Mouse (Mus musculus) hindbrain, embryonic 16.5 days (tissue): ENCODE results near the gene Slain2. TPM values are rescaled to one million over a fixed set of nuclear protein-coding genes. Genes with fewer than 3 reads are reported as not detected.

Source experiments
- ATAC-seq: fragments of 200-750 bp; cut with Nextera tagmentation; 2 replicates; pipeline ENCODE4 v1.8.0; 2017; ENCODE audit warnings: moderate TSS enrichment, moderate library complexity
- H3K27ac ChIP-seq: fragments of 300-500 bp; sonication (generic); 2 replicates; pipeline ENCODE4 v1.5.1; 2014; ENCODE audit warnings: low read depth, mild to moderate bottlenecking, control low read depth, low read length, moderate library complexity
- H3K27me3 ChIP-seq: fragments of 300-500 bp; sonication (generic); replicated peaks from 2 replicates; pipeline ENCODE4 v1.6.1; 2014; ENCODE audit warnings: low read length; ENCODE audit not compliant: control insufficient read depth, insufficient read depth
- H3K36me3 ChIP-seq: fragments of 300-500 bp; sonication (generic); 2 replicates; pipeline ENCODE4 v1.6.1; 2014; ENCODE audit warnings: mild to moderate bottlenecking, low read length, moderate library complexity, mixed read lengths; ENCODE audit not compliant: control insufficient read depth, insufficient read depth
- H3K4me1 ChIP-seq: fragments of 300-500 bp; sonication (generic); 2 replicates; pipeline ENCODE4 v1.6.1; 2014; ENCODE audit warnings: low read depth, low read length; ENCODE audit not compliant: control insufficient read depth, insufficient read depth
- H3K4me2 ChIP-seq: fragments of 300-500 bp; sonication (generic); 2 replicates; pipeline ENCODE4 v1.6.1; 2014; ENCODE audit warnings: mild to moderate bottlenecking, low read length, control low read depth, moderate library complexity
- H3K4me3 ChIP-seq: fragments of 300-500 bp; sonication (generic); 2 replicates; pipeline ENCODE4 v1.5.1; 2014; ENCODE audit warnings: mild to moderate bottlenecking, low read length, control low read depth, moderate library complexity
- H3K9ac ChIP-seq: fragments of 300-500 bp; sonication (generic); 2 replicates; pipeline ENCODE4 v1.6.1; 2014; ENCODE audit warnings: low read depth, mild to moderate bottlenecking, control low read depth, low read length, moderate library complexity
- H3K9me3 ChIP-seq: fragments of 300-500 bp; sonication (generic); 2 replicates; pipeline ENCODE4 v1.6.1; 2014; ENCODE audit warnings: mild to moderate bottlenecking, low read length, moderate library complexity; ENCODE audit not compliant: control insufficient read depth
- WGBS: fragments of 180-500 bp; shearing (Covaris S2); extraction: QIAGEN DNeasy Blood & Tissue Kit; methylation state at CpG from one replicate; pipeline ENCODE4 v1.1.7; 2014; 5-methylcytosine and 5-hydroxymethylcytosine counted together
- polyA plus RNA-seq: library from polyadenylated mRNA; unstranded; fragments of >200 nt; fragmentation: Nextera tagmentation; extraction: Ambion mirVana; gene quantifications from 2 replicates; pipeline ENCODE4 v1.2.1, GENCODE M21; 2015

Gene Slain2
- polyA plus RNA-seq, 1 experiment from 2014 or later: 12.6 TPM

DNA sequence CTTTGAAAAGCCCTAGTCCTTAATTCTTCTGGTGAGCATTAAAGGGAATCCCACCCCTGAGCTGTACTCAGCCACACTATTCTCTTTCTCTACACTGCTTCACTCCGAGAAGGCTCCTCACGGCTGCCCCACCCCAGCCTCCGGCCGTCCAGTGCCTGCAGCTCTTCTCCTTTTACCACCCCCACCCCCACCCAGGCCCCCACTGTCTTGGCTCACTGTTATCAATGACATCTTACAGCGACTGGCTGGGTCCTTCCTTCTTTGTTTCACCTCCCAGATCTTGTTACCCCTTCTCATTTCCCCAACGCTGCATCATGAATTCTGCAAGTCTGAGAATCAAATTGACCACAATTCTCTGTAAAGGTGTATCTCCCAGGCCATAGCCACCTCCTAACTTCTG, 16.1 kb upstream of the Slain2 start:
- Histone ChIP-seq H3K4me2 (no peak overlapping the region), H3K27ac (no peak overlapping the region), H3K9me3 (no peaks in the 10 kb centered on the region), H3K27me3 (no peaks in the 10 kb centered on the region), H3K4me1 (0 out of 2 replicates have a peak, but pooled peaks cover 2% of the 10 kb centered on the region), H3K36me3 (no peaks in the 10 kb centered on the region), H3K9ac (no peak overlapping the region), H3K4me3 (no peak overlapping the region)
- 66% methylated on average over 6 of the region's 6 CpGs for WGBS
- ATAC-seq: no peak

DNA sequence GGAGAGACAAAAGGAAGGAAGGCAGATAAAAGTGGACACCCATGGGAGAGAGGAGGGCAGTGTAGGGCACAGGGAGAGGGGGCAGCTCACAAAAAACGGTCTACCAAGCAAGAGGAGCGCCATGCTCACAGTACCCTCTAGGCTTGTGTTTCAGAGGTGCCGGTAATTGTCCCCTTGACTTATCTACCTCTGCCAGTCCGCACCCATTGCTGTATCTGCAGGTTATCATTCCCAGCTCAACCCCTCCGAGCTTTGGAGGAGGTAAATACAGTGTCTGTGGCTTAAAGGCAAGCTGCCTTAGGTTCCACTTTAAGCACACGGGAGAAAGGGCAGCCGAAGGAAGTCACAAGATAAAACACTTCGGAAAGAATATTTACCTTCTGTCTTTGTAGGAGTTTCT, 14.8 kb upstream of the Slain2 start:
- ATAC-seq: no peak
- H3K36me3 ChIP-seq: no peaks in the 10 kb centered on the region
- H3K4me1 ChIP-seq: 0 out of 2 replicates have a peak, but pooled peaks cover 2% of the 10 kb centered on the region
- H3K9me3 ChIP-seq: no peaks in the 10 kb centered on the region
- no peak overlapping the region for H3K9ac ChIP-seq
- H3K4me2 ChIP-seq: no peak overlapping the region
- H3K27ac ChIP-seq: no peak overlapping the region
- H3K4me3 ChIP-seq: no peak overlapping the region
- 96% methylated on average over 8 of the region's 8 CpGs for WGBS
- H3K27me3 ChIP-seq: no peaks in the 10 kb centered on the region

GRCm38 (mm10) chr5:72901866-72902265, 12.2 kb upstream of the Slain2 start:
- Histone ChIP-seq H3K27ac (no peak overlapping the region), H3K4me2 (no peak overlapping the region), H3K9ac (no peak overlapping the region), H3K4me1 (0 out of 2 replicates have a peak, but pooled peaks cover 2% of the 10 kb centered on the region), H3K36me3 (no peaks in the 10 kb centered on the region), H3K9me3 (no peaks in the 10 kb centered on the region), H3K27me3 (no peaks in the 10 kb centered on the region), H3K4me3 (no peak overlapping the region)
- WGBS: 86% methylated on average over 4 of the region's 4 CpGs
- ATAC-seq: no peak

DNA sequence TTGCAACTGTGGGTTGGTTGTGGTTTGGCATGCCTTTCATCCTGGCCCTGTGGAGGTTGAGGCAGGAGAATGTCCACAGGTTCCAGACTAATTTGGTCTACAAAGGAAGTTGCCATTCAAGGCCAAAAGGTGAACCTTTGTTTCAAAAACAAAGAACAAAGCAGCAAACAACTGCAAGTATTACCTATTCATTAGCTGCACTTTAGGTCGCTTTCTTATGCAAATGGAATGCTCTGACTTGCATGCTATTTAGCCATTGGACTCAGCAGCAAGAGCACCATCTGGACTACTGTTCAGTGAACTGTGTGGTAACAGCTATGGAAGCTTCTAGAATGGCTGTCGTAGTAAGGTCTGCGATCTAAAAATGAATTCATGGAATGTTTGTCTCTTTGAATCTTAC, 11.8 kb upstream of the Slain2 start:
- Histone ChIP-seq H3K27ac (no peak overlapping the region), H3K9ac (no peak overlapping the region), H3K4me2 (no peak overlapping the region), H3K4me3 (no peak overlapping the region), H3K36me3 (no peaks in the 10 kb centered on the region), H3K27me3 (no peaks in the 10 kb centered on the region), H3K9me3 (no peaks in the 10 kb centered on the region), H3K4me1 (0 out of 2 replicates have a peak, but pooled peaks cover 2% of the 10 kb centered on the region)
- ATAC-seq: no peak
- WGBS: 36% methylated on average over 3 of the region's 3 CpGs

DNA sequence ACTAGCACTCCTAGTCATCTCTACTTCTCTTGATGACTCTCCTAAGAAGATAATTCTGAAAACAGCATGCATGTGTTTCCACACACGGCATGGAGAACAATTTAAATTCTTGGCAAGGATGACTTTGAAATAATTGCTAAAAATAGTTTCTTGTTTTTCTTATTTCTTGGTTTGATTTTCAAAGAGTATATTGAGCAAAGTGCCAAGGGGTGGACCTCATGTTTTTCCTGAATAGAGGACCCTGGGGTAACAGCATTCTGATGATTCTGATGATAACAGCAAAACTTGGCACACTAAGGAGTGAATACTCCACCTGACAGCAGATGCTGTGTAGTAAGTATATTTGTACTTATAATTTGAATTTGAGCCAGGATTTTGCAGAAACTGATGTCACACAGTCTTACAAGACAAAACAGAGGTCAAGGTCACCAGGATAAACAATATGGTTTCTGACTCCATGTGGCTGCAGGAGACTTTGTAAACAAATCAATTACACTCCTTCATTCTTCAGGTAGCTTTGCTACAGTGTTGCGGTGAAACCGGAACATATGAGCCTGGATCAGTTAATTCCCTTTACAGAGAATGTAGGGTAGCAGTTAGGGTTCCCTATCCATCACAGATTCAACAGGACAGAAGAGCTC, 11.1 kb upstream of the Slain2 start:
- no peak overlapping the region for H3K4me2 ChIP-seq
- 85% methylated on average over 3 of the region's 3 CpGs for WGBS
- ATAC-seq: no peak

GRCm38 (mm10) chr5:72904903-72905790, 9.0 kb upstream of the Slain2 start:
- no peak overlapping the region for H3K9ac ChIP-seq
- H3K4me1 ChIP-seq: 0 out of 2 replicates have a peak, but pooled peaks cover 2% of the 10 kb centered on the region
- ATAC-seq: no peak
- no peaks in the 10 kb centered on the region for H3K27me3 ChIP-seq
- no peak overlapping the region for H3K27ac ChIP-seq
- H3K9me3 ChIP-seq: no peaks in the 10 kb centered on the region
- WGBS: 85% methylated on average over 18 of the region's 18 CpGs
- no peak overlapping the region for H3K4me2 ChIP-seq
- H3K36me3 ChIP-seq: no peaks in the 10 kb centered on the region
- no peak overlapping the region for H3K4me3 ChIP-seq

More for the DNA sequence above, 11.1 kb upstream of the Slain2 start:
- Histone ChIP-seq H3K27me3 (no peaks in the 10 kb centered on the region), H3K9me3 (no peaks in the 10 kb centered on the region), H3K27ac (no peak overlapping the region), H3K4me1 (0 out of 2 replicates have a peak, but pooled peaks cover 2% of the 10 kb centered on the region), H3K9ac (no peak overlapping the region), H3K4me3 (no peak overlapping the region), H3K36me3 (no peaks in the 10 kb centered on the region)

DNA sequence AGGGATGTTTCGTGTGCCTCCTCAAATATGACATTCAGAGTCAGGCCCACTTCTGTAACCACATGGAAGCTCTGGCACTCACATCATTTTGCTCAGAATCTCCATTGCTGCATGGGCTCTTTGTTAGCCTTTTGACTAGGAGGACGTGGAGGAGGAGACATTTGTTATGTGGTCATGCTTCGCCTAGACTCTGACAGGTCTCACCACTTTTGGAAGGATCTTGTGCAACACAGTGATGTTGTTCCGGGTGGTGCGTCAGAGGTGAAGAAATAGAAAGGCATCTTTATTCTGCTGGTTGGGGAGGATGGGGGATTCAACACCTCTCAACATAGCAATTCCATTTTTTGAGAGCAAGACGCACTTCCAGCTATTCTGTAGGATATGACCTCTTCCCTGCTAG, 6.7 kb upstream of the Slain2 start:
- Histone ChIP-seq H3K36me3 (no peaks in the 10 kb centered on the region), H3K4me3 (no peak overlapping the region), H3K27me3 (no peaks in the 10 kb centered on the region), H3K9ac (no peak overlapping the region), H3K4me2 (no peak overlapping the region), H3K4me1 (0 out of 2 replicates have a peak, but pooled peaks cover under 1% of the 10 kb centered on the region), H3K9me3 (no peaks in the 10 kb centered on the region), H3K27ac (no peak overlapping the region)
- ATAC-seq: no peak
- WGBS: 85% methylated on average over 6 of the region's 6 CpGs

- Histone ChIP-seq H3K9me3 (no peaks in the 10 kb centered on the region), H3K9ac (no peak overlapping the region), H3K27me3 (no peaks in the 10 kb centered on the region), H3K36me3 (no peaks in the 10 kb centered on the region), H3K4me2 (no peak overlapping the region), H3K4me1 (no peaks in the 10 kb centered on the region; the same call in 1 of the 2 replicates), H3K27ac (no peak overlapping the region), H3K4me3 (no peak overlapping the region)
- no peak for ATAC-seq
- 88% methylated on average over 8 of the region's 8 CpGs for WGBS
Measured at GRCm38 (mm10) chr5:72908324-72908936, 5.7 kb upstream of the Slain2 start.

GRCm38 (mm10) chr5:72909363-72909762, 4.7 kb upstream of the Slain2 start:
- H3K4me2 ChIP-seq: no peak overlapping the region
- 79% methylated on average over 4 of the region's 4 CpGs for WGBS
- no peaks in the 10 kb centered on the region for H3K9me3 ChIP-seq
- no peak overlapping the region for H3K4me3 ChIP-seq
- no peak for ATAC-seq
- H3K27me3 ChIP-seq: no peaks in the 10 kb centered on the region
- no peaks in the 10 kb centered on the region; the same call in 1 of the 2 replicates for H3K4me1 ChIP-seq
- H3K27ac ChIP-seq: no peak overlapping the region
- no peak overlapping the region for H3K9ac ChIP-seq
- no peaks in the 10 kb centered on the region for H3K36me3 ChIP-seq
